Mouse (Mus musculus): ENCODE results near the gene Rbm34.

Gene Rbm34

GRCm38 (mm10) chr8:126951900-126952636, 18.8 kb downstream of the Rbm34 start:
- DNase-seq = no peak

- DNase-seq = no peak
Observed at GRCm38 (mm10) chr8:126949527-126949926, 21.3 kb downstream of the Rbm34 start.

GRCm38 (mm10) chr8:126946444-126946843, 24.4 kb downstream of the Rbm34 start:
- peak; percentile 24 for DNase-seq

GRCm38 (mm10) chr8:126945730-126946163, 25.1 kb downstream of the Rbm34 start, which contains the start of gene Tomm20:
Gene Tomm20 (minus strand): TSS chr8:126945844.
- peak; percentile 96 for DNase-seq

GRCm38 (mm10) chr8:126944781-126945691, 25.8 kb downstream of the Rbm34 start:
- peak; percentile 29 for DNase-seq

GRCm38 (mm10) chr8:126943565-126943964, 27.3 kb downstream of the Rbm34 start:
- no peak for DNase-seq

GRCm38 (mm10) chr8:126937337-126937736, 33.5 kb downstream of the Rbm34 start:
- DNase-seq = no peak

- no peak for DNase-seq
Observed at GRCm38 (mm10) chr8:126935932-126936331, 34.9 kb downstream of the Rbm34 start.

- DNase-seq = no peak
Observed at GRCm38 (mm10) chr8:126935387-126935786, 35.5 kb downstream of the Rbm34 start.

GRCm38 (mm10) chr8:126932656-126933055, 38.2 kb downstream of the Rbm34 start:
- DNase-seq = no peak

GRCm38 (mm10) chr8:126932249-126932648, 38.6 kb downstream of the Rbm34 start:
- no peak for DNase-seq

- no peak for DNase-seq
Observed at GRCm38 (mm10) chr8:126931720-126932119, 39.2 kb downstream of the Rbm34 start.

- peak; percentile 70 for DNase-seq
Observed at GRCm38 (mm10) chr8:126929607-126930161, 41.2 kb downstream of the Rbm34 start.

GRCm38 (mm10) chr8:126928755-126929505, 41.9 kb downstream of the Rbm34 start:
- DNase-seq = no peak

GRCm38 (mm10) chr8:126928028-126928427, 42.8 kb downstream of the Rbm34 start:
- no peak for DNase-seq

GRCm38 (mm10) chr8:126927058-126927457, 43.8 kb downstream of the Rbm34 start:
- no peak for DNase-seq

- DNase-seq = no peak
Observed at GRCm38 (mm10) chr8:126922981-126923380, 47.9 kb downstream of the Rbm34 start.

GRCm38 (mm10) chr8:126921432-126921831, 49.4 kb downstream of the Rbm34 start:
- no peak for DNase-seq

GRCm38 (mm10) chr8:126920845-126921244, 50.0 kb downstream of the Rbm34 start:
- DNase-seq = peak; percentile 74

GRCm38 (mm10) chr8:126920386-126920785, 50.5 kb downstream of the Rbm34 start:
- DNase-seq = no peak

GRCm38 (mm10) chr8:126919703-126920102, 51.2 kb downstream of the Rbm34 start:
- no peak for DNase-seq

GRCm38 (mm10) chr8:126919255-126919654, 51.6 kb downstream of the Rbm34 start:
- no peak for DNase-seq

- DNase-seq = no peak
Observed at GRCm38 (mm10) chr8:126918356-126918755, 52.5 kb downstream of the Rbm34 start.
